Mouse (Mus musculus) embryonic facial prominence, embryonic 11.5 days (tissue): ENCODE results near the gene Cenpt. TPM values are rescaled to one million over a fixed set of nuclear protein-coding genes. Genes with fewer than 3 reads are reported as not detected.

ENCODE experiments used
- ATAC-seq: fragments of 200-750 bp; cut with Nextera tagmentation; replicated peaks from 2 replicates; pipeline ENCODE4 v1.8.0; 2017; ENCODE audit warnings: low read depth; ENCODE audit not compliant: insufficient number of reproducible peaks, low FRiP score, low TSS enrichment
- DNase-seq: peaks from one replicate; pipeline ENCODE4 v3.0.0-alpha.2; 2015; ENCODE audit warnings: low spot score
- H3K27ac ChIP-seq: fragments of 300-500 bp; sonication (generic); replicated peaks from 2 replicates; pipeline ENCODE4 v1.5.1; 2014; ENCODE audit warnings: mild to moderate bottlenecking, low read depth, low read length, control low read depth
- H3K27me3 ChIP-seq: fragments of 300-500 bp; sonication (generic); 2 replicates; pipeline ENCODE4 v1.6.1; 2014; ENCODE audit warnings: mild to moderate bottlenecking, low read length, moderate library complexity, mixed read lengths; ENCODE audit not compliant: control insufficient read depth, insufficient read depth
- H3K36me3 ChIP-seq: fragments of 300-500 bp; sonication (generic); replicated peaks from 2 replicates; pipeline ENCODE4 v1.6.1; 2014; ENCODE audit warnings: low read depth, mild to moderate bottlenecking, low read length, moderate library complexity, mixed read lengths; ENCODE audit not compliant: control insufficient read depth, insufficient read depth
- H3K4me1 ChIP-seq: fragments of 300-500 bp; sonication (generic); 2 replicates; pipeline ENCODE4 v1.6.1; 2014; ENCODE audit warnings: low read length, mixed read lengths; ENCODE audit not compliant: control insufficient read depth, insufficient read depth
- H3K4me2 ChIP-seq: fragments of 300-500 bp; sonication (generic); 2 replicates; pipeline ENCODE4 v1.6.1; 2014; ENCODE audit warnings: low read depth, mild to moderate bottlenecking, control low read depth, low read length, moderate library complexity
- H3K4me3 ChIP-seq: fragments of 300-500 bp; sonication (generic); 2 replicates; pipeline ENCODE4 v1.5.1; 2014; ENCODE audit warnings: low read depth, low read length, control low read depth
- H3K9ac ChIP-seq: fragments of 300-500 bp; sonication (generic); replicated peaks from 2 replicates; pipeline ENCODE4 v1.6.1; 2014; ENCODE audit warnings: mild to moderate bottlenecking, control low read depth, low read length
- H3K9me3 ChIP-seq: fragments of 300-500 bp; sonication (generic); replicated peaks from 2 replicates; pipeline ENCODE4 v1.6.1; 2016; ENCODE audit warnings: mild to moderate bottlenecking, low read length, inconsistent platforms, mixed read lengths; ENCODE audit not compliant: control insufficient read depth
- WGBS: fragments of 180-500 bp; shearing (Covaris S2); extraction: QIAGEN DNeasy Blood & Tissue Kit; methylation state at CpG from one replicate; pipeline ENCODE4 v1.1.7; 2014; 5-methylcytosine and 5-hydroxymethylcytosine counted together
- polyA plus RNA-seq: library from polyadenylated mRNA; unstranded; fragments of >200 nt; fragmentation: Nextera tagmentation; extraction: Ambion mirVana; gene quantifications from 2 replicates; pipeline ENCODE4 v1.2.1, GENCODE M21; 2014

Cenpt gene
- polyA plus RNA-seq, 1 experiment from 2014 or later = 50.8 TPM

DNA sequence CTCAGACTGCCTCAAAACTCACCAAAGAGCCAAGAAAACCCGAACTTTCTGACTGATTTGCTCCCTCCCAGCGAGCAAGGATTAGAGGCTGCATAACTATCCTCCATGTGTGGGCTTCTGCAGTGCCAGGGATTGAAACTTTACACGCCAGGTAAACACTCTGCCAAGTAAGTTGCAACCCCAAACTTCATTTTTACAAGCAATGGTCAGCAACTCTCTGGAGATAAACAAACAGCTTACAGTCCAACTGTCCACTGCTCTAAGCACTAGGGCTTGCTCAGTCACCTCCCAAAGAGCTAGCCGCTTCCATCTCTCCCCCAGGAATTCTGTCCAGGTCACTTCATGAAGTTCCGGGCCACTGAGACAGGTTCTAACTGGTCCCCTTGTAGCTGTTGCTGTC, 54.7 kb downstream of the Cenpt start:
- no peak overlapping the region for H3K27ac ChIP-seq
- ATAC-seq (no peak), DNase-seq (no peak)
- H3K4me1 ChIP-seq = no peaks in the 10 kb centered on the region
- no peaks in the 10 kb centered on the region for H3K36me3 ChIP-seq
- WGBS = 89% methylated on average over 5 of the region's 5 CpGs
- H3K9me3 ChIP-seq = no peaks in the 10 kb centered on the region
- H3K9ac ChIP-seq = no peak overlapping the region
- no peak overlapping the region for H3K4me2 ChIP-seq
- no peaks in the 10 kb centered on the region for H3K27me3 ChIP-seq
- H3K4me3 ChIP-seq = no peak overlapping the region

DNA sequence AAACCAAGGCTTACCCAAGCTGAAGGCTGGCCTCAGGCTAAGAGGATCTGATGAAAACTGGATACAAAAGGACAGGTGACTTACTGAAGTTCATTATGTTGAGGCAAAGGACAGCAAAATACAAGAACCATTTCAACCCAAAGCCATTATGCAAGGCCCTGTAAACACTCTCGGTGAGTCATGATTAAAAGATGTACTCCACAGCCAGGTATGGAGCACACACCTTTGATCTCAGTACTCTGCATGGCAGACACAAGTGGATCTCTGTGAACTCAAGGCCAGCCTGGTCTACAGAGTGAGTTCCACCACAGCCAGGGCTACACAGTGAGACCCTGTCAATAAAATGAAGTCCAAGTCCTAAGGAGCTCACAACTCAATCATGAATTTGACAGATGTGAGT, 57.3 kb downstream of the Cenpt start:
- H3K36me3 ChIP-seq = no peaks in the 10 kb centered on the region
- DNase-seq (no peak), ATAC-seq (no peak)
- H3K9ac ChIP-seq = no peak overlapping the region
- no peaks in the 10 kb centered on the region for H3K9me3 ChIP-seq
- H3K4me2 ChIP-seq = no peak overlapping the region
- no peak overlapping the region for H3K4me3 ChIP-seq
- H3K4me1 ChIP-seq = no peaks in the 10 kb centered on the region
- no peaks in the 10 kb centered on the region for H3K27me3 ChIP-seq
- H3K27ac ChIP-seq = no peak overlapping the region
- 93% methylated on average over 1 of the region's 1 CpGs for WGBS

Other genes starting within 250 kb of the Cenpt start
- 7.3 and 8.7 TPM in 2 replicates for gene Ripor1, start 248.0 kb downstream of the Cenpt start, polyA plus RNA-seq
- 116 and 118 TPM in 2 replicates for gene Ctcf, start 216.7 kb downstream of the Cenpt start, polyA plus RNA-seq
- gene Agrp, start 215.9 kb downstream of the Cenpt start, polyA plus RNA-seq = 1.0 and 1.7 TPM in 2 replicates
- 0.88 and 1.8 TPM in 2 replicates for gene Carmil2, start 167.0 kb downstream of the Cenpt start, polyA plus RNA-seq
- gene Acd, start 152.2 kb downstream of the Cenpt start, polyA plus RNA-seq = 53.8 and 56.5 TPM in 2 replicates
- 13.2 and 16.3 TPM in 2 replicates for gene Pard6a, start 152.1 kb downstream of the Cenpt start, polyA plus RNA-seq
- gene 4933405L10Rik, start 145.6 kb downstream of the Cenpt start, polyA plus RNA-seq = 0.50 TPM in 1 of 2 replicates, not detected in the other
- gene Enkd1, start 145.1 kb downstream of the Cenpt start, polyA plus RNA-seq = 31.2 and 36.7 TPM in 2 replicates
- 24.5 and 26.6 TPM in 2 replicates for gene Gfod2, start 94.6 kb downstream of the Cenpt start, polyA plus RNA-seq
- gene Ranbp10, start 25.9 kb downstream of the Cenpt start, polyA plus RNA-seq = 11.2 and 13.0 TPM in 2 replicates
- gene Tsnaxip1, start 25.5 kb downstream of the Cenpt start, polyA plus RNA-seq = 0.27 TPM in 1 of 2 replicates, not detected in the other
- gene Thap11, start 1.9 kb upstream of the Cenpt start, polyA plus RNA-seq = 67.7 and 72.4 TPM in 2 replicates
- 262 and 323 TPM in 2 replicates for gene Nutf2, start 7.3 kb upstream of the Cenpt start, polyA plus RNA-seq
- gene Edc4, start 27.6 kb upstream of the Cenpt start, polyA plus RNA-seq = 31.8 and 35.4 TPM in 2 replicates
- 0.38 and 0.52 TPM in 2 replicates for gene Nrn1l, start 40.3 kb upstream of the Cenpt start, polyA plus RNA-seq
- gene Pskh1, start 47.2 kb upstream of the Cenpt start, polyA plus RNA-seq = 16.8 and 23.1 TPM in 2 replicates
- 0.58 and 0.59 TPM in 2 replicates for gene Ctrl, start 80.6 kb upstream of the Cenpt start, polyA plus RNA-seq
- 23.1 and 24.1 TPM in 2 replicates for gene Psmb10, start 85.2 kb upstream of the Cenpt start, polyA plus RNA-seq
- gene Lcat, start 90.1 kb upstream of the Cenpt start, polyA plus RNA-seq = 0.84 and 1.1 TPM in 2 replicates
- 16.8 and 19.0 TPM in 2 replicates for gene Slc12a4, start 112.8 kb upstream of the Cenpt start, polyA plus RNA-seq
- gene Dpep3, start 126.2 kb upstream of the Cenpt start, polyA plus RNA-seq = not detected in 2 replicates
- 17.0 and 17.7 TPM in 2 replicates for gene Dus2, start 138.1 kb upstream of the Cenpt start, polyA plus RNA-seq
- not detected in 2 replicates for gene Dpep2nb, start 152.7 kb upstream of the Cenpt start, polyA plus RNA-seq
- 18.7 and 20.5 TPM in 2 replicates for gene Ddx28, start 158.6 kb upstream of the Cenpt start, polyA plus RNA-seq
- 5.1 and 5.4 TPM in 2 replicates for gene Nfatc3, start 205.6 kb upstream of the Cenpt start, polyA plus RNA-seq